ENCODE assay signal across 8 mouse cellular contexts in genomic region chr14:8213803-8214224, GRCm38 (mm10). TPM values are rescaled to one million over a fixed set of nuclear protein-coding genes. Genes with fewer than 3 reads are reported as not detected.
DNase-seq lines count a peak whose midpoint lies in the region; ATAC-seq lines count a peak whose summit lies in the region.

Kctd6 (plus strand) TSS chr14:8214140.

- peak within 1 kb of the TSS; percentile 86 for H3K4me2 ChIP-seq in heart, embryonic 14.5 days (ENCODE audit: low read length)
- peak within 1 kb of the TSS; percentile 95 for H3K4me2 ChIP-seq in liver, embryonic 13.5 days
- peak within 1 kb of the TSS; percentile 64 for H3K4me2 ChIP-seq in stomach, embryonic 16.5 days (ENCODE audit: low read depth, low read length)

- peak within 1 kb of the TSS; percentile 73 to 93 for H3K4me3 ChIP-seq in heart, embryonic 14.5 days (ENCODE audit: control insufficient read depth in 1 of 2, insufficient read depth in 1 of 2, low read depth in 1 of 2, low read length in 2 of 2)
- H3K4me3 ChIP-seq in liver, embryonic 13.5 days (replicated peaks) = peak within 1 kb of the TSS; percentile 78
- peak within 1 kb of the TSS; percentile 73 for H3K4me3 ChIP-seq in stomach, embryonic 16.5 days (replicated peaks; ENCODE audit: low read length)

- no peaks in the 10 kb centered on the region for H3K36me3 ChIP-seq in heart, embryonic 14.5 days (ENCODE audit: control insufficient read depth, insufficient read depth, low read length)
- no peaks in the 10 kb centered on the region for H3K36me3 ChIP-seq in liver, embryonic 13.5 days
- H3K36me3 ChIP-seq in stomach, embryonic 16.5 days (ENCODE audit: control insufficient read depth, insufficient read depth, low read length) = no peaks in the 10 kb centered on the region

- no peaks in the 10 kb centered on the region for H3K27me3 ChIP-seq in heart, embryonic 14.5 days (ENCODE audit: control insufficient read depth, insufficient read depth, low read length)
- no peaks in the 10 kb centered on the region for H3K27me3 ChIP-seq in liver, embryonic 13.5 days
- no peaks in the 10 kb centered on the region for H3K27me3 ChIP-seq in stomach, embryonic 16.5 days (ENCODE audit: control insufficient read depth, insufficient read depth, low read length)

- ATAC-seq in CD4-positive, CD25-positive, alpha-beta regulatory T cell, adult 4 months = peak; percentile 91
- peak; percentile 98 for ATAC-seq in heart, embryonic 14.5 days (ENCODE audit: insufficient number of reproducible peaks, insufficient read depth, low FRiP score, low read depth)
- ATAC-seq in liver, embryonic 13.5 days (ENCODE audit: low read depth) = peak; percentile 94
- ATAC-seq in stomach, embryonic 16.5 days (ENCODE audit: insufficient read depth, low FRiP score) = peak; percentile 99

- peaks cover 7 to 22% of the 10 kb centered on the region in 2 experiments; a peak in 3 of 4 replicates for H3K4me1 ChIP-seq in heart, embryonic 14.5 days (ENCODE audit: control insufficient read depth in 2 of 2, insufficient read depth in 2 of 2, low read length in 2 of 2)
- peaks cover 29% of the 10 kb centered on the region for H3K4me1 ChIP-seq in liver, embryonic 13.5 days (replicated peaks)
- peaks cover 20% of the 10 kb centered on the region for H3K4me1 ChIP-seq in stomach, embryonic 16.5 days (ENCODE audit: control insufficient read depth, insufficient read depth, low read length)

- H3K9ac ChIP-seq in heart, embryonic 14.5 days (ENCODE audit: low read length) = peak within 1 kb of the TSS; percentile 94
- H3K9ac ChIP-seq in liver, embryonic 13.5 days = peak within 1 kb of the TSS; percentile 91
- peak within 1 kb of the TSS; percentile 98 for H3K9ac ChIP-seq in stomach, embryonic 16.5 days (ENCODE audit: low read length)

- H3K9me3 ChIP-seq in heart, embryonic 14.5 days (ENCODE audit: control insufficient read depth, low read length) = no peaks in the 10 kb centered on the region
- H3K9me3 ChIP-seq in liver, embryonic 13.5 days (replicated peaks) = no peaks in the 10 kb centered on the region
- H3K9me3 ChIP-seq in stomach, embryonic 16.5 days (replicated peaks; ENCODE audit: control insufficient read depth, low read length) = no peaks in the 10 kb centered on the region

- DNase-seq in c-Kit-negative CD71-positive TER-119-positive erythroid progenitor cells, embryonic 14.5 days (ENCODE audit: low read depth, low spot score) = peak; percentile 89
- DNase-seq in fibroblast of lung, adult 2 months (ENCODE audit: low read depth) = peak; percentile 92
- peak; percentile 100 for DNase-seq in kidney, postnatal 14 days
- DNase-seq in liver, embryonic 13.5 days = peak; percentile 94
- peak; percentile 98 for DNase-seq in neural tube, embryonic 10.5 days (ENCODE audit: extremely low spot score, low spot score)

- H3K27ac ChIP-seq in heart, embryonic 14.5 days (replicated peaks in 1 of 2; ENCODE audit: control insufficient read depth in 1 of 2, insufficient read depth in 1 of 2, low read depth in 2 of 2, low read length in 2 of 2) = peak within 1 kb of the TSS; percentile 76 to 94
- peak within 1 kb of the TSS; percentile 89 for H3K27ac ChIP-seq in liver, embryonic 13.5 days
- peak within 1 kb of the TSS; percentile 94 for H3K27ac ChIP-seq in stomach, embryonic 16.5 days (ENCODE audit: low read length)

- WGBS in heart, embryonic 14.5 days = 1% methylated on average over 30 of the region's 49 CpGs
- under 1% methylated on average over 27 of the region's 49 CpGs for WGBS in liver, embryonic 13.5 days (ENCODE audit: insufficient replicate concordance)
- under 1% methylated on average over 29 of the region's 49 CpGs for WGBS in stomach, embryonic 16.5 days

RNA-seq across cellular contexts. Expression of gene Kctd6, which starts in this region (rescaled TPM):
- polyA plus RNA-seq in CD4-positive, CD25-positive, alpha-beta regulatory T cell, adult 4 months (2017; shearing (Covaris generic)) = 1 to 10 TPM; 2.0 to 3.4 TPM
- 14.3 and 14.8 TPM in 2 replicates for polyA plus RNA-seq in heart, embryonic 14.5 days (2014; fragmentation: Nextera tagmentation; extraction: Ambion mirVana)
- polyA plus RNA-seq in liver, embryonic 13.5 days (2015; fragmentation: Nextera tagmentation; extraction: Ambion mirVana) = 3.8 and 4.9 TPM in 2 replicates
- polyA plus RNA-seq in stomach, embryonic 16.5 days (2015; fragmentation: Nextera tagmentation; extraction: Ambion mirVana) = 2.0 and 3.0 TPM in 2 replicates

Comparison
In these comparisons a context has a peak if more than half of its experiments do, and no peak if none do; other contexts are left out.
1. Peak in every context shown above with its lines: DNase-seq, ATAC-seq, H3K4me3 ChIP-seq and H3K27ac ChIP-seq.